Mouse (Mus musculus) heart, postnatal 0 days (tissue): Measurements from ENCODE around the gene Ctdspl. TPM values are rescaled to one million over a fixed set of nuclear protein-coding genes. Genes with fewer than 3 reads are reported as not detected.

Experiments
- ATAC-seq: fragments of 200-750 bp; cut with Nextera tagmentation; 2 replicates; pipeline ENCODE4 v1.8.0; 2017; ENCODE audit warnings: low read depth, moderate number of reproducible peaks, moderate library complexity; ENCODE audit not compliant: insufficient read depth
- DNase-seq: peaks from one replicate; pipeline ENCODE4 v3.0.0-alpha.2; 2016; ENCODE audit warnings: low spot score
- H3K27ac ChIP-seq: fragments of 300-500 bp; sonication (generic); 2 replicates; pipeline ENCODE4 v1.5.1; 2014; ENCODE audit warnings: low read depth, mild to moderate bottlenecking
- H3K27me3 ChIP-seq: fragments of 300-500 bp; sonication (generic); 2 replicates; pipeline ENCODE4 v1.6.1; 2014; ENCODE audit warnings: low read length, mixed read lengths; ENCODE audit not compliant: control insufficient read depth, insufficient read depth
- H3K36me3 ChIP-seq: fragments of 300-500 bp; sonication (generic); replicated peaks from 2 replicates; pipeline ENCODE4 v1.6.1; 2014; ENCODE audit warnings: low read length, mixed read lengths; ENCODE audit not compliant: control insufficient read depth, insufficient read depth
- H3K4me1 ChIP-seq: fragments of 300-500 bp; sonication (generic); 2 replicates; pipeline ENCODE4 v1.6.1; 2014; ENCODE audit warnings: antibody characterized with exemption; ENCODE audit not compliant: control insufficient read depth, insufficient read depth
- H3K4me2 ChIP-seq: fragments of 300-500 bp; sonication (generic); 2 replicates; pipeline ENCODE4 v1.6.1; 2014; ENCODE audit warnings: low read depth, mild to moderate bottlenecking, low read length, moderate library complexity
- H3K4me3 ChIP-seq: fragments of 300-500 bp; sonication (generic); 2 replicates; pipeline ENCODE4 v1.5.1; 2014; ENCODE audit warnings: low read depth, low read length
- H3K9ac ChIP-seq: fragments of 300-500 bp; sonication (generic); replicated peaks from 2 replicates; pipeline ENCODE4 v1.6.1; 2014; ENCODE audit warnings: low read depth, low read length, mixed read lengths
- H3K9me3 ChIP-seq: fragments of 300-500 bp; sonication (generic); replicated peaks from 2 replicates; pipeline ENCODE4 v1.6.1; 2016; ENCODE audit warnings: low read length; ENCODE audit not compliant: control insufficient read depth
- CTCF ChIP-seq: IDR thresholded peaks from 2 replicates; pipeline ENCODE4 v1.5.1; 2016; ENCODE audit warnings: antibody characterized with exemption, control low read depth, low read depth
- EP300 ChIP-seq: IDR thresholded peaks from 2 replicates; pipeline ENCODE4 v1.6.1; 2016; ENCODE audit warnings: antibody characterized with exemption, low read depth
- WGBS: fragments of 180-500 bp; shearing (Covaris S2); extraction: QIAGEN DNeasy Blood & Tissue Kit; methylation state at CpG from one replicate; pipeline ENCODE4 v1.1.7; 2014; 5-methylcytosine and 5-hydroxymethylcytosine counted together
- polyA plus RNA-seq: library from polyadenylated mRNA; unstranded; fragments of >200 nt; fragmentation: Nextera tagmentation; extraction: Ambion mirVana; gene quantifications from 2 replicates; pipeline ENCODE4 v1.2.1, GENCODE M21; 2015
- total RNA-seq: library from RNA; depleted of rRNA; stranded (reverse); fragments of >200 nt; gene quantifications from 2 replicates; pipeline ENCODE4 v1.2.3, GENCODE M21; 2014; ENCODE audit warnings: low replicate concordance

Ctdspl gene
- total and polyA plus RNA-seq, 2 experiments from 2014 or later: 4.3 to 12.6 TPM

DNA sequence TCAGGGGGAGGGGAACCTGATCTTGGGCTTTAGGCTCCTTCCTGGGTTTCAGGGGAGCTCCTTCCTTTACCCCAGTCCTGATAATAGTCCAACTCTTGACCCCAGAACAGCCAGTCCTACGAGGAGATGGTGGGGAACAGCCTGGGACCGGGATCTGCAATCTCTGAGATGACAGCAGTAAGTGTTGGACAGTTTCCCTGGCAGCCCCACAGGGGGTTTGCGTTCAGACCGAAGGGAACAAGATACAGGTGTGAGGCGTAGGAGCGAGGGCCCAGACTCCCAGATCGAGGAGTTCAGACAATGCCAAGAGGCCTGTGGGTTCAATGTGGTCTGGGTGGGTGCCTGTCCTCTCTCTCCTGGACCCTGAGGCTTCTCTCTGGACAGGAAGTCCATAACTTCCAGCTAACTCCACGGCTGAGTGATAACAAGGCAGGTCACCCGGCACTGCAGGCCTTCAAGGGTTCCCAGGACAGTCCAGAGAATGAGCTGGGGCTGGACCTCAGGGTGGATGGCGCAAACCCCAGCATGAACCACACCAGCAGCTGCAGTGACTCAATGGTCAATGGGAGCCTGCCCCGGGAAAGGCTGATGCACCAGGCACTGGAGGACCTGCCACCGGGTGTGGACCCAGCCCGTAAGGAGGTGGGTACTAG lies 144.0 kb downstream of the Ctdspl start:
- ATAC-seq: no peak
- DNase-seq: no peak
- Histone ChIP-seq H3K36me3 (peaks cover 34% of the 10 kb centered on the region), H3K4me2 (no peak overlapping the region), H3K9me3 (no peaks in the 10 kb centered on the region), H3K27ac (no peak overlapping the region), H3K9ac (no peak overlapping the region), H3K4me1 (peaks cover 11% of the 10 kb centered on the region; the same call in 1 of the 2 replicates), H3K4me3 (no peak overlapping the region), H3K27me3 (no peaks in the 10 kb centered on the region)
- TF ChIP-seq EP300: no peak
- TF ChIP-seq CTCF: no peak
- 44% methylated on average over 13 of the region's 13 CpGs for WGBS

DNA sequence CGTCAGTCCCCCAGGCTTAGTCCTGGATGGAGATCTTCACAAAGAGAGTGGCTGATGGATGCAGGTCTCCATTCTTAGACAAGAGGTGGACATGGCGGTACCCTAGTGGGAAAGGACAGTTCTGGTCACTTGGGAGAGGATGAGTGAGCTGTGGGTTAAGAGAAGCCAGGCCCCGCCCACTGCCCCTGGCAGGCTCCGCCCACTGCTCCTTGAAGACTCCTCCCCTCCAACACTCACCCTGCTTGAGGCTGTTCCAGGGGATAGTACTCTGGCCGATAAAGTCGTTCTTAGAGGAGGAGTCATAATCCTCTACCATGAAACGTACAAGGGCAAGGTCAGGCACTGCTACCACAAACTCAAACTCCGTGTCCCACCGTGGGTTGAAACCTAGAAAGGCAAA lies 145.5 kb downstream of the Ctdspl start:
- no peak for TF ChIP-seq CTCF
- no peak for TF ChIP-seq EP300
- H3K9ac ChIP-seq: no peak overlapping the region
- H3K36me3 ChIP-seq: peaks cover 48% of the 10 kb centered on the region
- no peaks in the 10 kb centered on the region for H3K27me3 ChIP-seq
- DNase-seq: no peak
- no peak overlapping the region for H3K4me2 ChIP-seq
- 85% methylated on average over 9 of the region's 9 CpGs for WGBS
- no peak for ATAC-seq
- H3K4me3 ChIP-seq: no peak overlapping the region
- H3K9me3 ChIP-seq: no peaks in the 10 kb centered on the region
- no peak overlapping the region for H3K27ac ChIP-seq
- peaks cover 11% of the 10 kb centered on the region; the same call in 1 of the 2 replicates for H3K4me1 ChIP-seq

DNA sequence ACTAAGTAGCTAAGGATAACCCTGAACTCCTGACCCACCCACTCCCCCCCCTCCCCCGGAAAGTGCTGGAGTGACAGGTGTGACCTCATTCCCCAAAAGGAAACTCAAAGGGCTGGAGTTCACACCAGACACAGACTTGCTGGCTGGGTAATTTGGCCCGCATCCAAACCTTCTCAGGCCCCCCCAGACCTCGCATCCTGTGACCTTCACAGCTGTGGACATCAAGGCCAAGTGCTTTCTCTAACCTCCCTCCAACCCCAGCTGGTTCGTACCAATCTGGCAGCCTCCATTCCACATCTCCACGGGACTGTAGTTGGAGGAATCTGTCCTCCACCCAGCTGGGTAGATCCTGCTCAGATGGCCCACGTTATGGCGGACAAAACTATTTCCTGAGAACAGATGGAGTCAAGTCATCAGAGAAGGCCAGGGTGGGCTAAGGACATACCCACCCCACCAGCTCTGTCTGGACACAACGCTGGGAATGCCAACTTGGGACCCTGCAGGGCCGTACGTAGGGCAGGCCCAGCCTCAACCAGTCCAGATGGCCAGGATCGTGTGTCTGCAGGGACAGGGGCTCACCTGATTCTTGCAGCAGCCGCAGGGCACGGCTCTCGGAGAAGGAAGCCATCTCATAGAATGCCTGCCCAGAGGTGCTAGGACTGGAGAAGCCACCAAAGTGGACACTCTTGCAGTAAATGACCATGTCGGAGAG lies 147.1 kb downstream of the Ctdspl start:
- DNase-seq (no peak), ATAC-seq (peak; percentile 54; the same call in 1 of the 2 replicates)
- 60% methylated on average over 15 of the region's 15 CpGs for WGBS
- Histone ChIP-seq H3K9me3 (no peaks in the 10 kb centered on the region), H3K9ac (no peak overlapping the region), H3K27me3 (no peaks in the 10 kb centered on the region), H3K4me3 (no peak overlapping the region), H3K4me1 (peaks cover 11% of the 10 kb centered on the region; the same call in 1 of the 2 replicates), H3K36me3 (peaks cover 64% of the 10 kb centered on the region), H3K4me2 (no peak overlapping the region), H3K27ac (no peak overlapping the region)
- no peak for TF ChIP-seq CTCF
- no peak for TF ChIP-seq EP300

DNA sequence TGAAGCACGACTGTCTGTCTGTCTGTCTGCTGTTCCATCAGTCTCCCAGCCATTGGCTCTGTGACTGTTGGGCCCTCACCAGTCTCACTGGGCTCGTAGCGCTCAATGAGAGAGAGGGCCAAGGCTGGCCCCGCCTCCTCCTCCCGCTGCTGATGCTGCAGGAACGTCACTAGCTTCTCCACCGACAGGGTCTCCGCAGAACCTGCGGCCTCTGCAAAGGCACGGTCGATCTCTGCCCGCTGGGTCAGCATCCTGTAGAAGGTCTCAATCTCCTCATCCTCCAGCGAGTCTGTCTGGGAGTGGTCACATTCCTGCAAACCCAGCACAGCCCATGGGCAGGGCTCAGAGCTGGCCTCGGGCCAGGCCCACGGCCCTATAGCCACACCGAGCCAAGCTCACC lies 149.4 kb downstream of the Ctdspl start:
- no peak overlapping the region for H3K4me3 ChIP-seq
- H3K4me2 ChIP-seq: no peak overlapping the region
- peaks cover 6% of the 10 kb centered on the region; the same call in 1 of the 2 replicates for H3K4me1 ChIP-seq
- H3K36me3 ChIP-seq: peaks cover 81% of the 10 kb centered on the region
- 53% methylated on average over 16 of the region's 16 CpGs for WGBS
- ATAC-seq: peak; percentile 9; the same call in 1 of the 2 replicates
- no peak for DNase-seq
- H3K27me3 ChIP-seq: no peaks in the 10 kb centered on the region
- no peaks in the 10 kb centered on the region for H3K9me3 ChIP-seq
- no peak overlapping the region for H3K27ac ChIP-seq
- no peak for TF ChIP-seq EP300
- TF ChIP-seq CTCF: no peak
- no peak overlapping the region for H3K9ac ChIP-seq

DNA sequence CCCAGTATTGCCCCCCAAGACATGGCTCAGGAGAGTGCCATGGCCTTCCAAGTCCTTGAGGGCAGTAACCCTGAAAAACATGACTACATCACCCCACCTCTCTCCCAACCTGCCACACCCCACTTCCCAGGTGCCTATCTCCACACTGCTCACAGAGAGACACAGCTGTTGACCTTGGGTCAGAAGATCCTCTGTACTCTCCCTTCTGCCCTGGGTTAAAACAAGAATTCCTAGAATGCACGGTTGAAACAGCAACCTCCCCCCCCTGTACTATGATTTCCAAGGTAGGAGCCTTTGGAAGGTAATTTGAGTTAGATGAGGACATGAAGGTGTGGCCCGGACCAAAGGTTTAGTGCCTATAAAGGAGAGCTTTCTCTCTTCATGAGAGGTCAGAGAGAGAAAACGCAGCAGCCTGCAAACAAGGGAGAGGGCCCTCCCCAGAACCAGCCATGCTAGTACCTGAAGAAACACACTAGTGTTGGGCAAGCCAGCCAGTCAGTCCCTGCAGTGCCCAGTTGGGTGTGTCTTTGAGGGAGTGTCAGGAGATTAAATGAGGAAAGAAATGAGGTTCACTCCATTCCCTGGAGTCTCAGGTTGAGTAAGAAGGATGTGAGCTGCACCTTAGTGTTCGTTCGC lies 153.9 kb downstream of the Ctdspl start:
- Histone ChIP-seq H3K36me3 (peaks cover 63% of the 10 kb centered on the region), H3K9me3 (no peaks in the 10 kb centered on the region), H3K4me1 (0 out of 2 replicates have a peak, but pooled peaks cover under 1% of the 10 kb centered on the region), H3K4me2 (no peak overlapping the region), H3K4me3 (no peak overlapping the region), H3K27ac (no peak overlapping the region), H3K9ac (no peak overlapping the region), H3K27me3 (no peaks in the 10 kb centered on the region)
- no peak for TF ChIP-seq CTCF
- no peak for TF ChIP-seq EP300
- WGBS: 72% methylated on average over 5 of the region's 5 CpGs
- no peak for DNase-seq
- ATAC-seq: no peak
